Mouse (Mus musculus) testis, adult 2 months (tissue): Measurements from ENCODE around the gene Cwc15.

Experiments
- CTCF ChIP-seq: fragments of 200-500 bp; IDR thresholded peaks from 2 replicates; pipeline ENCODE4 v1.5.1; 2012; ENCODE audit warnings: low read depth, mild to moderate bottlenecking, inconsistent platforms, low read length, moderate library complexity; ENCODE audit not compliant: control insufficient read depth, insufficient read depth, insufficient replicate concordance
- POLR2A ChIP-seq: fragments of 200-500 bp; IDR thresholded peaks from 2 replicates; pipeline ENCODE4 v1.6.1; 2012; ENCODE audit warnings: low read depth, mild to moderate bottlenecking, inconsistent platforms, low read length, moderate library complexity; ENCODE audit not compliant: control insufficient read depth

GRCm38 (mm10) chr9:14456320-14456719, 44.1 kb upstream of the Cwc15 start:
- TF ChIP-seq CTCF (no peak), POLR2A (no peak)
